Mouse (Mus musculus): ENCODE measurements at regions not wholly inside any gene's neighbourhood (a gene's known extent, or its start where the extent isn't known, plus 50 kb on each side); places are given as distances from the start of the nearest gene placed in this dataset.

GRCm38 (mm10) chr1:28373351-28373750 is 406.7 kb downstream of the Gm597 start:
- intact Hi-C loops (cut with DNase I), result no loop called here
- DNase-seq, result no peak

GRCm38 (mm10) chr1:28349411-28349973 is 430.6 kb downstream of the Gm597 start:
- intact Hi-C loops (cut with DNase I), result no loop called here
- no peak for DNase-seq

DNA sequence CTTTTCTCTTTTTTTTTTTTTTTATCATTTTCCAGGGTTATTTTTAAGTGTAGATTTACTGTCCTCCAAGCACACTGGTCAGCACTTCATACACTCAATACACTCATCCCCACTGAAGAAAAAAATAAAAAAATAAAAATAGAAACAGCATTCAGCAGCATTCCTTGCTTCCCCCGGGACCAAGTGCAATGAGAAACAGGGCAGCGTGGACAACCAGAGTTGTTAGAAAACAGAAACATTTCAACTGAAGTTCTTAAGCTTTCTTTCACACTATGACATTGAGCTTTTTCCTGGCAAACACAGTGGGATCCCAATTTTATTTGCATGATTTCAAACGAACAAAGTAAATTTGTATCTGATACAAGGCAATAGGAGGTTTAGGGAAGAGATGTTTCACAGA is 431.5 kb downstream of the Gm597 start:
- peak in 1 of 2 experiments; percentile 5 for DNase-seq
- intact Hi-C loops (cut with DNase I), result no loop called here

DNA sequence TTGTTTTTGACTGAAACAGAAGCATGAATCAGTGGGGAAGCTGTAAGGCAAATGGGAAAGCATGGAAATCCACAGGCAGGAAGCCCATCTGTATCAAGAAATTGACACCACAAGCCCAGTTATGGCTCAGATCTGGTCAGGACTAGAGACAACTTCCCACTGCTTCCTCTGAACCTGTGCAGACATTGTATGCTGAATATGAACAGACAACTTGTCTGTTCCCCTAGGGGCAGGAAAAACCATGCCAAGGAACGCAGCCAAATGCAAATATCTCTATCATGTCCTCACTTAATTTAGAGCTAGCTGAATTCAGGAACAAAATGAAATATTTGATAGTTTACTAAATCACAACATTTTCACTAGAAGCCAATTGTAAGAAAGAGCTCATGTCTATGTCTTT is 440.0 kb downstream of the Gm597 start:
- DNase-seq, result no peak
- intact Hi-C loops (cut with DNase I), result no loop called here

DNA sequence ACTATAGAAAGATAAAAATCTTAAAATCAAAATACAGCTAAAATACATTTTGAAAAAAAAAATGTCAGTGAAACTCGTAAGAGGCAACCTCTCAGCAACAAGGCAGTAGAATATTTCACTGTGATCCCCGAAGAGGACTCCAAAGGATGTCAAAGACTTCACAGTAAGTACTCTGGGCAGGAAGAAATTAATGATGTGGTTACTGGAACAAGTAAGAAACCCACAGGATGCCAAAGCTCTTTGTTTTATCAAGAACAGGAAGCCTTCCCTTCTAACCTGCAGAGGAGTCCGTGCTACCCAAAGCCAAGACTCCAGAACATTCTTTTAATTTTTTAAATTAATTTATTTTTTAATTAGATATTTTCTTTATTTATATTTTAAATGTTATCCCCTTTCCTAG is 445.7 kb downstream of the Gm597 start:
- DNase-seq, result no peak
- intact Hi-C loops (cut with DNase I), result no loop called here

- DNase-seq, result no peak
- intact Hi-C loops (cut with DNase I), result no loop called here
Measured at GRCm38 (mm10) chr1:28332031-28332430, 448.0 kb downstream of the Gm597 start.

- intact Hi-C loops (cut with DNase I), result no loop called here
- no peak for DNase-seq
Measured at GRCm38 (mm10) chr1:28328986-28329385, 451.1 kb downstream of the Gm597 start.

DNA sequence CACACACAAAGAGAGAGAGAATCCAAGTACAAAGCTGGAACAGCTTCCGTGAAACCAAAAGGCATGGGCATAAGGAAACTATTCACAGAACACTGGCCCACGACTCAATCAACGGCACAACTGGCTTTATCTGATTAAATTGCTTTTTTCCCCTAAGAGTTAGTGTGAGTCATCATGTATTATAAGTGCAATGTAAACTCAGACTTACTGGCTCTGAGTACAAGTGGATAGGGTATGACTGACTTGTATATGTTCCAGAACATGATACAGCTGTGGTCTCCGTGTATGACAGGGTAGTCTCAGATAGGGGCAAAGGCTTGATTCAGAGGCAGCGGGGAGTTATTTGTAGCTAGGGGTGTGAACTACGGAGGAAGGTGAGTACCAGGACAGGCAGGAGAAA is 451.5 kb downstream of the Gm597 start:
- DNase-seq, result no peak
- intact Hi-C loops (cut with DNase I), result no loop called here

DNA sequence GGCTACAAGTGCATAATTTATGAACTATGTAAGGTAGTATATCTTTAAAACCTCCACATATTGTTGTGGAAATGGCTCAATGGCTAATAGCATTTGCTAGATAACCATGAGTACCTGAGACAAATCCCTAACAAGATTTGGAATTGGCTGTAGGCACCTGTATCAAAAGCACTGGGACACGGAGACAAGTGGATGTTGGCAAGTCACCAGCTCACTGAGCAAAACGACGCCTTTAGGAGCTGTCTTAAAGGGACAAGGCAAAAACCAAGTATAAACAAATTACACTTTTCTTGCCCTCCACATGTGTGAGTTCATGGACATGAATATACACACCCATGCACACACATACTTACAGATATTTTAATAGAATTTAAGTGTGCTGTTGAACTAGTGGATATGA is 455.9 kb downstream of the Gm597 start:
- DNase-seq, result no peak
- intact Hi-C loops (cut with DNase I), result no loop called here
